Mouse (Mus musculus) cerebellum, adult 2 months (tissue): Measurements from ENCODE around the gene Rapgef6.

Experiments used
- CTCF ChIP-seq: fragments of 200-500 bp; IDR thresholded peaks from 2 replicates; pipeline ENCODE4 v1.5.1; 2011; ENCODE audit warnings: low read depth, mild to moderate bottlenecking, control low read depth, low read length, moderate library complexity, borderline replicate concordance; ENCODE audit not compliant: insufficient read depth
- POLR2A ChIP-seq: fragments of 200-500 bp; IDR thresholded peaks from 2 replicates; pipeline ENCODE4 v1.6.1; 2011; ENCODE audit warnings: low read length, control low read depth, borderline replicate concordance; ENCODE audit not compliant: insufficient read depth

DNA sequence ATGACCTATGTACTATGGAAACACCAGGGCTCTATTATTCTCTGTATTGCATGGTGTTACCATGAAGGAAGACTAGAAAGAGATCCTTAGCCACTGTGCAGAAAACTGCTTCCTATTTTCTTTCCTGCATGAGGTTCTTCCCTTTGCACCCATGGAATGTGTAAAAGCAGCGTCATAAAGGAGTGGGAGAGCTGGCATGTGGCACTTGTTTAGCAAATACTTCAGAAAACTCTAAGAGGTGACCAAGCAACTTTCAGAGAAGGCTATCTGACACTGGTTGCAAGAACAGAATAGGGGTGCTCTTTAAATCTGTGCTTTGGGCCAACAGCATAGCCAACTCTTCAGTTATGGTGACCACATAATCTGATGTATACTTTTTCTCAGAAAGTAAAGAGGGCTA, 212.5 kb downstream of the Rapgef6 start:
- TF ChIP-seq CTCF (no peak), POLR2A (no peak)
